Mouse (Mus musculus): Measurements from ENCODE around the gene Ckb. TPM values are rescaled to one million over a fixed set of nuclear protein-coding genes. Genes with fewer than 3 reads are reported as not detected.
A peak's percentile ranks its signal among the peaks of the same experiment; 100 is the strongest.
"Not testable (repeated sequence)": the region's sequence is repeated elsewhere in the genome, so short reads cannot be mapped to it uniquely, and the experiment has no call there.

The Ckb gene
- total and polyA plus RNA-seq, 3 experiments: 0.08 TPM; not detected in 2

DNA sequence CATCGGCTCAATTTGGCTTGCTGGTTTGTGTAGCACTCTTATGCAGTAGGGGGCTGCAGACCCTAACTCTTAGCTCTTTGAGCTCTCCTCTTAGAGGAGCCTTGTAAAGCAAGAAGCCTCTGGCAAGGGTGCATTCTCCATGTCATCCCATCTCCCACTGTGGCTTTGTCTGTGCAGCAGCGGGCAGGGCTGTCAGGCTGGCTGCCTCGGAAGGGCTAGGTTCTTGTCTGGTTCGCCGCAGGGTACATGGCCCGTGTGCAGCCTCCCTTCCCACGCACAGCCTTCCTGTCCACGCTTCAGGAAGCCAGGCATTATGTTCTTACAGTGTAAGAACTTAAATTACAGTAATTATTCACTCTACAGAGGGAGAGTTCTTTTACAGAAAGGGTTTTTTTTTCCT is 46.5 kb upstream of the Ckb start:
- Histone ChIP-seq H3K4me3 (ENCODE audit: control insufficient read depth in 1 of 2, insufficient read depth in 1 of 2, low read depth in 2 of 2, low read length in 2 of 2) (no peak overlapping the region), H3K36me3 (ENCODE audit: control insufficient read depth in 1 of 2, insufficient read depth in 2 of 2, low read length in 2 of 2) (peaks cover 0 to 3% of the 10 kb centered on the region in 2 experiments; a peak in 2 of 4 replicates), H3K79me2 (ENCODE audit: control insufficient read depth, insufficient read depth, low read length, poor library complexity) (peaks cover 8% of the 10 kb centered on the region; the same call in 1 of the 2 replicates), H3K27ac (ENCODE audit: control insufficient read depth, low read depth, low read length) (no peak overlapping the region), H3K4me1 (ENCODE audit: control insufficient read depth in 1 of 2, insufficient read depth in 2 of 2, low read length in 2 of 2) (no peaks in the 10 kb centered on the region; a peak in 1 of 4 replicates), H3K9ac (ENCODE audit: control insufficient read depth, low read depth, low read length, poor library complexity, severe bottlenecking) (no peak overlapping the region), H3K27me3 (ENCODE audit: control insufficient read depth in 1 of 2, insufficient read depth in 2 of 2, low read length in 2 of 2) (no peaks in the 10 kb centered on the region), H3K9me3 (replicated peaks; ENCODE audit: insufficient read depth, low read length) (no peaks in the 10 kb centered on the region)
- DNase-seq (ENCODE audit: low read depth, low spot score): no peak
- TF ChIP-seq MAFK (IDR thresholded peaks at IDR 0.05; ENCODE audit: borderline replicate concordance, low read depth, low read length) (no peak), CHD1 (IDR thresholded peaks at IDR 0.05; ENCODE audit: low read depth, low read length) (no peak), MAZ (IDR thresholded peaks at IDR 0.05; ENCODE audit: low read depth, low read length) (no peak), MEF2A (IDR thresholded peaks at IDR 0.05; ENCODE audit: extremely low read depth, insufficient replicate concordance, low read depth, low read length, poor library complexity, severe bottlenecking) (no peak), ZMIZ1 (IDR thresholded peaks at IDR 0.05; ENCODE audit: low read depth, low read length) (no peak), POLR2AphosphoS2 (IDR thresholded peaks at IDR 0.05; ENCODE audit: low read length) (no peak)

DNA sequence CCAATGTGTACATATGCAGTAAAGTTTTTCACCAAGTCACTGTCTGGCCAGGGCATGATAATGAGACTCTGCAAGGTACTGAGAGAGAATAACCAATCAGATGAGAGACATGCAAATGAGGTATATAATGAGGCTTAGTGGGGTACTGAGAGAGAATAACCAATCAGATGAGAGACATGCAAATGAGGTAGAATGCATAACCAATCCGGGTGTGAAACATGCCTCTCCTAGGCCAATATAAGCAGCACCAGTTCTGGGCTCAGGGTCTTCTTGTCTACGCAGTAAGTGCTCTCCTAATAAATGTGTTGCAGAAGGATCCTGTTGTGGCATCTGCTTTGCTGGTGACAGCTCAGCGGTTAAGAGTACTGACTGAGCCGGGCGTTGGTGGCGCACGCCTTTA is 44.4 kb upstream of the Ckb start:
- no peak overlapping the region for H3K9ac ChIP-seq (ENCODE audit: control insufficient read depth, low read depth, low read length, poor library complexity, severe bottlenecking)
- H3K9me3 ChIP-seq (replicated peaks; ENCODE audit: insufficient read depth, low read length): no peaks in the 10 kb centered on the region
- peaks cover 0 to 5% of the 10 kb centered on the region in 2 experiments; a peak in 2 of 4 replicates for H3K36me3 ChIP-seq (ENCODE audit: control insufficient read depth in 1 of 2, insufficient read depth in 2 of 2, low read length in 2 of 2)
- TF ChIP-seq HCFC1 (IDR thresholded peaks at IDR 0.05; ENCODE audit: low read depth, low read length) (no peak), TBP (IDR thresholded peaks at IDR 0.05; ENCODE audit: low read depth, low read length) (peak; percentile 54; the same call in 1 of the 2 replicates)
- H3K4me3 ChIP-seq (ENCODE audit: control insufficient read depth in 1 of 2, insufficient read depth in 1 of 2, low read depth in 2 of 2, low read length in 2 of 2): no peak overlapping the region
- H3K4me1 ChIP-seq (ENCODE audit: control insufficient read depth in 1 of 2, insufficient read depth in 2 of 2, low read length in 2 of 2): peaks cover 0 to 6% of the 10 kb centered on the region in 2 experiments; a peak in 3 of 4 replicates
- peaks cover 27% of the 10 kb centered on the region for H3K79me2 ChIP-seq (ENCODE audit: control insufficient read depth, insufficient read depth, low read length, poor library complexity)
- DNase-seq (ENCODE audit: low read depth, low spot score): no peak
- H3K27me3 ChIP-seq (ENCODE audit: control insufficient read depth in 1 of 2, insufficient read depth in 2 of 2, low read length in 2 of 2): no peaks in the 10 kb centered on the region
- H3K27ac ChIP-seq (ENCODE audit: control insufficient read depth, low read depth, low read length): no peak overlapping the region

DNA sequence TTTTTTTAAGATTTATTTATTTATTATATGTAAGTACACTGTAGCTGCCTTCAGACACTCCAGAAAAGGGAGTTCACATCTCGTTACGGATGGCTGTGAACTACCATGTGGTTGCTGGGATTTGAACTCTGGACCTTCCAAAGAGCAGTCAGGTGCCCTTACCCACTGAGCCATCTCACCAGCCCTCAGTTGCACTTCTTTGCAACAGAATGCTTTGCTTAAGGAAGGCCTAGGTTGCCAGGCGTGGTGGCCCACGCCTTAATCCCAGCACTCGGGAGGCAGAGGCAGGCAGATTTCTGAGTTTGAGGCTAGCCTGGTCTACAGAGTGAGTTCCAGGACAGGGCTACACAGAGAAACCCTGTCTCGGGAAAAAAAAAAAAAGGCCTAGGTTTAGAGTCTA is 41.7 kb upstream of the Ckb start:
- H3K9me3 ChIP-seq (replicated peaks; ENCODE audit: insufficient read depth, low read length); H3K27ac ChIP-seq (ENCODE audit: control insufficient read depth, low read depth, low read length); H3K9ac ChIP-seq (ENCODE audit: control insufficient read depth, low read depth, low read length, poor library complexity, severe bottlenecking); H3K27me3 ChIP-seq (ENCODE audit: control insufficient read depth in 1 of 2, insufficient read depth in 2 of 2, low read length in 2 of 2): not testable (repeated sequence)
- Histone ChIP-seq H3K79me2 (ENCODE audit: control insufficient read depth, insufficient read depth, low read length, poor library complexity) (peaks cover 39% of the 10 kb centered on the region), H3K4me1 (ENCODE audit: control insufficient read depth in 1 of 2, insufficient read depth in 2 of 2, low read length in 2 of 2) (peaks cover 0 to 13% of the 10 kb centered on the region in 2 experiments; a peak in 3 of 4 replicates), H3K36me3 (ENCODE audit: control insufficient read depth in 1 of 2, insufficient read depth in 2 of 2, low read length in 2 of 2) (peaks cover 5 to 12% of the 10 kb centered on the region in 2 experiments), H3K4me3 (ENCODE audit: control insufficient read depth in 1 of 2, insufficient read depth in 1 of 2, low read depth in 2 of 2, low read length in 2 of 2) (peak overlapping the region; percentile 10 to 99; a peak in 3 of 4 replicates)
- TF ChIP-seq TBP (IDR thresholded peaks at IDR 0.05; ENCODE audit: low read depth, low read length): peak; percentile 84
- DNase-seq (ENCODE audit: low read depth, low spot score): peak; percentile 29
